Comparison of ENCODE assay signal across 18 mouse cellular contexts in genomic region chr15:80190075-80190474, GRCm38 (mm10). TPM values are rescaled to one million over a fixed set of nuclear protein-coding genes. Genes with fewer than 3 reads are reported as not detected.
DNase-seq lines count a peak whose midpoint lies in the region; ATAC-seq and TF ChIP-seq lines count a peak whose summit lies in the region.
"Had no signal": no experiment of that assay in that cellular context is flagged by ENCODE, and none has a peak within 500 bp of the region (broad histone marks: within the 10 kb centered on the region; RNA-seq: fewer than 3 reads in every experiment).

No protein-coding gene starts in this region.

- TF ChIP-seq CTCF in left cerebral cortex, adult 2 months (IDR thresholded peaks at IDR 0.05), result no peak
- no peak for TF ChIP-seq CTCF in cortical plate, adult 2 months (IDR thresholded peaks at IDR 0.05; ENCODE audit: extremely low read depth, insufficient read depth, low read length)
- no peak for TF ChIP-seq CTCF in kidney, adult 2 months (conservative IDR thresholded peaks at IDR 0.05; ENCODE audit: insufficient read depth, insufficient read length, low read depth, low read length)

- no peak for ATAC-seq in erythroid progenitor cell, adult 5-6 weeks (replicated peaks; ENCODE audit: low FRiP score, poor library complexity, severe bottlenecking)
- ATAC-seq: forebrain, postnatal 0 days; lung, postnatal 0 days had no signal

- no peak for DNase-seq in left cerebral cortex, adult 2 months (ENCODE audit: extremely low spot score in 1 of 2, low spot score in 2 of 2)
- no peak for DNase-seq in left cerebral cortex, adult 11 months (ENCODE audit: low spot score)
- peak; percentile 89 for DNase-seq in kidney, adult 2 months
- peak; percentile 47 to 73 for DNase-seq in kidney, postnatal 4 days
- no peak for DNase-seq in adrenal gland, adult 2 months
- DNase-seq: cerebellum, adult 11-12 months; forebrain, postnatal 0 days; gastrocnemius, postnatal 25 days had no signal

- WGBS in kidney, adult 2 months, result 51% methylated on average over 4 of the region's 4 CpGs

- TF ChIP-seq POLR2A in cortical plate, adult 2 months (IDR thresholded peaks at IDR 0.05; ENCODE audit: extremely low read depth, insufficient read depth, low read length), result no peak
- TF ChIP-seq POLR2A in kidney, adult 2 months (IDR thresholded peaks at IDR 0.05; ENCODE audit: low read depth, low read length), result peak; percentile 52

- intact Hi-C loops in left cerebral cortex, adult 2 months (cut with DNase I), result no loop called here

- no peaks in the 10 kb centered on the region for H3K36me3 ChIP-seq in kidney, adult 2 months (ENCODE audit: control insufficient read depth, insufficient read depth, low read length)
- H3K36me3 ChIP-seq: heart, embryonic 12.5 days; midbrain, embryonic 10.5 days had no signal

- no peak overlapping the region for H3K4me3 ChIP-seq in left cerebral cortex, adult 2 months
- H3K4me3 ChIP-seq in cortical plate, adult 2 months (ENCODE audit: insufficient read depth, low read length), result no peak overlapping the region
- peak overlapping the region; percentile 52 for H3K4me3 ChIP-seq in kidney, adult 2 months (ENCODE audit: insufficient read depth, low read depth, low read length)
- H3K4me3 ChIP-seq: erythroblast, embryonic 14.5 days; heart, embryonic 12.5 days; midbrain, embryonic 10.5 days had no signal

- H3K4me1 ChIP-seq in cortical plate, adult 2 months (ENCODE audit: control insufficient read depth, insufficient read depth, low read length), result peaks cover 5% of the 10 kb centered on the region
- peaks cover 40% of the 10 kb centered on the region for H3K4me1 ChIP-seq in kidney, adult 2 months (ENCODE audit: control insufficient read depth, insufficient read depth, low read length)

- no peaks in the 10 kb centered on the region for H3K27me3 ChIP-seq in kidney, adult 2 months (replicated peaks; ENCODE audit: control insufficient read depth, insufficient read depth, low read length)
- H3K27me3 ChIP-seq: heart, embryonic 12.5 days had no signal

- peak overlapping the region; percentile 37 for H3K27ac ChIP-seq in left cerebral cortex, adult 2 months
- H3K27ac ChIP-seq in cortical plate, adult 2 months (ENCODE audit: insufficient read depth, low read length), result peak overlapping the region; percentile 40
- H3K27ac ChIP-seq in kidney, adult 2 months (ENCODE audit: insufficient read depth, low read depth, low read length), result peak overlapping the region; percentile 88
- H3K27ac ChIP-seq: midbrain, embryonic 10.5 days had no signal

RNA-seq across cellular contexts. Expression of gene Mgat3, which starts 16.6 kb away (rescaled TPM):
- total RNA-seq in left cerebral cortex, adult 2 months (2021), result 100 to 1,000 TPM; 119 to 129 TPM
- 79.8 and 86.4 TPM in 2 replicates for polyA plus RNA-seq in cortical plate, adult 2 months (2012; rRNA removed)
- 70.5 and 77.1 TPM in 2 replicates for polyA plus RNA-seq in kidney, adult 2 months (2012; rRNA removed)
- not detected in 2 replicates for total RNA-seq in erythroid progenitor cell, adult 5-6 weeks (2015; ENCODE audit: low replicate concordance)
- total RNA-seq in erythroid progenitor cell, adult 5-6 weeks (2017; ENCODE audit: low replicate concordance), result not detected in 2 replicates
- total RNA-seq in adrenal gland, adult 2 months (2021), result 10 to 100 TPM in 1 of 2 experiments, 1 to 10 TPM in 1; 7.6 to 12.4 TPM
- polyA plus RNA-seq in adrenal gland, adult 2 months (2012; rRNA removed), result 8.1 and 8.2 TPM in 2 replicates
- total RNA-seq: common myeloid progenitor, adult 5-6 weeks; hematopoietic stem cell, adult 5-6 weeks had no signal
- polyA plus RNA-seq: erythroblast, embryonic 14.5 days had no signal

RNA-seq across cellular contexts. Expression of gene Mief1, which starts 43.7 kb away (rescaled TPM):
- 10 to 100 TPM; 32.3 to 33.9 TPM for total RNA-seq in left cerebral cortex, adult 2 months (2021)
- 14.9 and 15.1 TPM in 2 replicates for polyA plus RNA-seq in cortical plate, adult 2 months (2012; rRNA removed)
- 16.3 and 16.9 TPM in 2 replicates for polyA plus RNA-seq in kidney, adult 2 months (2012; rRNA removed)
- 15.5 and 18.9 TPM in 2 replicates for total RNA-seq in erythroid progenitor cell, adult 5-6 weeks (2015; ENCODE audit: low replicate concordance)
- total RNA-seq in erythroid progenitor cell, adult 5-6 weeks (2017; ENCODE audit: low replicate concordance), result 18.1 and 23.0 TPM in 2 replicates
- total RNA-seq in adrenal gland, adult 2 months (2021), result 10 to 100 TPM; 38.7 to 47.7 TPM
- polyA plus RNA-seq in adrenal gland, adult 2 months (2012; rRNA removed), result 17.1 and 17.8 TPM in 2 replicates

RNA-seq across cellular contexts. Expression of gene AC140267.1, which starts 45.6 kb away (rescaled TPM):
- 10 to 100 TPM; 20.0 to 28.1 TPM for total RNA-seq in left cerebral cortex, adult 2 months (2021)
- polyA plus RNA-seq in cortical plate, adult 2 months (2012; rRNA removed), result not detected in 2 replicates
- polyA plus RNA-seq in kidney, adult 2 months (2012; rRNA removed), result not detected in 2 replicates
- 43.2 TPM in 1 of 2 replicates, not detected in the other for total RNA-seq in erythroid progenitor cell, adult 5-6 weeks (2015; ENCODE audit: low replicate concordance)
- not detected in 2 replicates for total RNA-seq in erythroid progenitor cell, adult 5-6 weeks (2017; ENCODE audit: low replicate concordance)
- 10 to 100 TPM in 1 of 2 experiments, 1 to 10 TPM in 1; 6.8 to 20.2 TPM for total RNA-seq in adrenal gland, adult 2 months (2021)
- polyA plus RNA-seq in adrenal gland, adult 2 months (2012; rRNA removed), result not detected in 2 replicates
- total RNA-seq: common myeloid progenitor, adult 5-6 weeks; forebrain, postnatal 0 days; hematopoietic stem cell, adult 5-6 weeks had no signal
- polyA plus RNA-seq: erythroblast, embryonic 14.5 days; forebrain, postnatal 0 days; intestine, embryonic 14.5 days; limb, embryonic 14.5 days; lung, postnatal 0 days had no signal

RNA-seq across cellular contexts. Expression of gene Tab1, which starts 57.1 kb away (rescaled TPM):
- total RNA-seq in left cerebral cortex, adult 2 months (2021), result 10 to 100 TPM; 23.7 to 26.4 TPM
- 33.6 and 33.8 TPM in 2 replicates for polyA plus RNA-seq in cortical plate, adult 2 months (2012; rRNA removed)
- 26.7 and 28.5 TPM in 2 replicates for polyA plus RNA-seq in kidney, adult 2 months (2012; rRNA removed)
- 8.6 and 9.2 TPM in 2 replicates for total RNA-seq in erythroid progenitor cell, adult 5-6 weeks (2015; ENCODE audit: low replicate concordance)
- total RNA-seq in erythroid progenitor cell, adult 5-6 weeks (2017; ENCODE audit: low replicate concordance), result 22.5 and 26.3 TPM in 2 replicates
- 10 to 100 TPM; 11.4 to 23.2 TPM for total RNA-seq in adrenal gland, adult 2 months (2021)
- 19.6 and 23.4 TPM in 2 replicates for polyA plus RNA-seq in adrenal gland, adult 2 months (2012; rRNA removed)

Comparison
In these comparisons a context has a peak if more than half of its experiments do, and no peak if none do; other contexts are left out.
1. DNase-seq: peak in kidney, adult 2 months (single experiment) and kidney, postnatal 4 days (2 of 2); none in left cerebral cortex, adult 2 months (0 of 2), left cerebral cortex, adult 11 months (single experiment) and adrenal gland, adult 2 months (single experiment).
2. H3K27ac ChIP-seq: peak in every context shown above with its lines; median percentile 88 in kidney, adult 2 months; 40 in cortical plate, adult 2 months; 37 in left cerebral cortex, adult 2 months.
3. RNA of gene Mgat3, which starts 16.6 kb away (total RNA-seq): 119 to 129 TPM in left cerebral cortex, adult 2 months; 7.6 to 12.4 TPM in adrenal gland, adult 2 months and not detected in erythroid progenitor cell, adult 5-6 weeks; every median in the first group is over 4 times any median in the second.